Mouse (Mus musculus) neural tube, embryonic 14.5 days (tissue): ENCODE results near the gene Egfl8. TPM values are rescaled to one million over a fixed set of nuclear protein-coding genes. Genes with fewer than 3 reads are reported as not detected.

Experiments
- ATAC-seq: fragments of 200-750 bp; cut with Nextera tagmentation; 2 replicates; pipeline ENCODE4 v1.8.0; 2017; ENCODE audit warnings: low read depth, mild to moderate bottlenecking, moderate TSS enrichment, moderate library complexity
- H3K27ac ChIP-seq: fragments of 300-500 bp; sonication (generic); 2 replicates; pipeline ENCODE4 v1.5.1; 2014; ENCODE audit warnings: low read depth, mild to moderate bottlenecking, control low read depth, low read length, moderate library complexity, mixed read lengths
- H3K27me3 ChIP-seq: fragments of 300-500 bp; sonication (generic); 2 replicates; pipeline ENCODE4 v1.6.1; 2014; ENCODE audit warnings: low read length; ENCODE audit not compliant: control insufficient read depth, insufficient read depth
- H3K36me3 ChIP-seq: fragments of 300-500 bp; sonication (generic); 2 replicates; pipeline ENCODE4 v1.6.1; 2014; ENCODE audit warnings: low read length, mixed read lengths; ENCODE audit not compliant: control insufficient read depth, insufficient read depth
- H3K4me1 ChIP-seq: fragments of 300-500 bp; sonication (generic); 2 replicates; pipeline ENCODE4 v1.6.1; 2014; ENCODE audit warnings: low read length; ENCODE audit not compliant: control insufficient read depth, insufficient read depth
- H3K4me2 ChIP-seq: fragments of 300-500 bp; sonication (generic); 2 replicates; pipeline ENCODE4 v1.6.1; 2014; ENCODE audit warnings: mild to moderate bottlenecking, low read depth, low read length, control low read depth
- H3K4me3 ChIP-seq: fragments of 300-500 bp; sonication (generic); 2 replicates; pipeline ENCODE4 v1.5.1; 2014; ENCODE audit warnings: low read depth, low read length, control low read depth, mixed read lengths
- H3K9ac ChIP-seq: fragments of 300-500 bp; sonication (generic); replicated peaks from 2 replicates; pipeline ENCODE4 v1.6.1; 2014; ENCODE audit warnings: low read depth, mild to moderate bottlenecking, control low read depth, low read length, mixed read lengths
- H3K9me3 ChIP-seq: fragments of 300-500 bp; sonication (generic); 2 replicates; pipeline ENCODE4 v1.6.1; 2016; ENCODE audit warnings: low read length; ENCODE audit not compliant: control insufficient read depth
- WGBS: fragments of 180-500 bp; shearing (Covaris S2); extraction: QIAGEN DNeasy Blood & Tissue Kit; methylation state at CpG from one replicate; pipeline ENCODE4 v1.1.7; 2014; 5-methylcytosine and 5-hydroxymethylcytosine counted together
- polyA plus RNA-seq: library from polyadenylated mRNA; unstranded; fragments of >200 nt; fragmentation: Nextera tagmentation; extraction: Ambion mirVana; gene quantifications from 2 replicates; pipeline ENCODE4 v1.2.1, GENCODE M21; 2014

Gene Egfl8
- polyA plus RNA-seq, 1 experiment from 2014 or later = 6.0 TPM

- H3K9me3 ChIP-seq = no peaks in the 10 kb centered on the region
- H3K36me3 ChIP-seq = no peaks in the 10 kb centered on the region
- 18% methylated on average over 32 of the region's 32 CpGs for WGBS
- peak overlapping the region; percentile 70 for H3K4me3 ChIP-seq
- peak; percentile 12 for ATAC-seq
- peaks cover 19% of the 10 kb centered on the region for H3K4me1 ChIP-seq
- peak overlapping the region; percentile 96 for H3K4me2 ChIP-seq
- peak overlapping the region; percentile 83 for H3K9ac ChIP-seq
- H3K27ac ChIP-seq = peak overlapping the region; percentile 99
- no peaks in the 10 kb centered on the region for H3K27me3 ChIP-seq
Observed at GRCm38 (mm10) chr17:34585877-34586771, 29.6 kb downstream of the Egfl8 start.

- Histone ChIP-seq H3K27me3 (no peaks in the 10 kb centered on the region), H3K36me3 (no peaks in the 10 kb centered on the region), H3K4me3 (no peak overlapping the region), H3K9ac (no peak overlapping the region), H3K9me3 (no peaks in the 10 kb centered on the region), H3K27ac (no peak overlapping the region; the same call in 1 of the 2 replicates), H3K4me2 (no peak overlapping the region), H3K4me1 (peaks cover 17% of the 10 kb centered on the region)
- no peak for ATAC-seq
- 85% methylated on average over 8 of the region's 8 CpGs for whole genome bisulfite sequencing
Observed at GRCm38 (mm10) chr17:34585121-34585520, 30.6 kb downstream of the Egfl8 start.

- H3K4me2 ChIP-seq = no peak overlapping the region
Observed at GRCm38 (mm10) chr17:34583819-34584218, 32.0 kb downstream of the Egfl8 start.

GRCm38 (mm10) chr17:34583397-34583796 lies 32.4 kb downstream of the Egfl8 start:
- no peak overlapping the region for H3K4me3 ChIP-seq
- H3K27me3 ChIP-seq = no peaks in the 10 kb centered on the region
- no peak for ATAC-seq
- H3K36me3 ChIP-seq = no peaks in the 10 kb centered on the region
- 75% methylated on average over 7 of the region's 7 CpGs for WGBS
- H3K4me1 ChIP-seq = peaks cover 10% of the 10 kb centered on the region; the same call in 1 of the 2 replicates
- no peak overlapping the region for H3K9ac ChIP-seq
- H3K9me3 ChIP-seq = no peaks in the 10 kb centered on the region
- H3K4me2 ChIP-seq = no peak overlapping the region
- no peak overlapping the region for H3K27ac ChIP-seq

More at GRCm38 (mm10) chr17:34583819-34584218, 32.0 kb downstream of the Egfl8 start:
- Histone ChIP-seq H3K27ac (no peak overlapping the region), H3K4me3 (no peak overlapping the region), H3K36me3 (no peaks in the 10 kb centered on the region), H3K9me3 (no peaks in the 10 kb centered on the region), H3K9ac (no peak overlapping the region), H3K27me3 (no peaks in the 10 kb centered on the region), H3K4me1 (peaks cover 13% of the 10 kb centered on the region)
- ATAC-seq = no peak
- 88% methylated on average over 8 of the region's 8 CpGs for WGBS

- Histone ChIP-seq H3K9me3 (no peaks in the 10 kb centered on the region), H3K36me3 (no peaks in the 10 kb centered on the region), H3K4me1 (peaks cover 10% of the 10 kb centered on the region; the same call in 1 of the 2 replicates), H3K9ac (no peak overlapping the region), H3K27me3 (no peaks in the 10 kb centered on the region), H3K4me2 (no peak overlapping the region), H3K27ac (no peak overlapping the region), H3K4me3 (no peak overlapping the region)
- ATAC-seq = no peak
- WGBS = 90% methylated on average over 12 of the region's 12 CpGs
Observed at GRCm38 (mm10) chr17:34582528-34582927, 33.2 kb downstream of the Egfl8 start.

GRCm38 (mm10) chr17:34578070-34578469 lies 37.7 kb downstream of the Egfl8 start:
- Histone ChIP-seq H3K9me3 (no peaks in the 10 kb centered on the region), H3K4me1 (no peaks in the 10 kb centered on the region), H3K27me3 (no peaks in the 10 kb centered on the region), H3K9ac (no peak overlapping the region), H3K36me3 (no peaks in the 10 kb centered on the region), H3K4me2 (no peak overlapping the region), H3K4me3 (no peak overlapping the region), H3K27ac (no peak overlapping the region)
- 93% methylated on average over 3 of the region's 3 CpGs for WGBS
- ATAC-seq = no peak

GRCm38 (mm10) chr17:34576577-34576976 lies 39.2 kb downstream of the Egfl8 start:
- Histone ChIP-seq H3K36me3 (no peaks in the 10 kb centered on the region), H3K4me3 (no peak overlapping the region), H3K9ac (no peak overlapping the region), H3K4me1 (no peaks in the 10 kb centered on the region), H3K27me3 (no peaks in the 10 kb centered on the region), H3K27ac (no peak overlapping the region), H3K9me3 (no peaks in the 10 kb centered on the region), H3K4me2 (no peak overlapping the region)
- 78% methylated on average over 5 of the region's 5 CpGs for whole genome bisulfite sequencing
- ATAC-seq = no peak

GRCm38 (mm10) chr17:34572361-34572760 lies 43.4 kb downstream of the Egfl8 start:
- 13% methylated on average over 15 of the region's 15 CpGs for WGBS
- Histone ChIP-seq H3K9ac (no peak overlapping the region), H3K4me3 (no peak overlapping the region), H3K4me1 (no peaks in the 10 kb centered on the region), H3K36me3 (no peaks in the 10 kb centered on the region), H3K4me2 (no peak overlapping the region), H3K27ac (no peak overlapping the region), H3K27me3 (no peaks in the 10 kb centered on the region), H3K9me3 (no peaks in the 10 kb centered on the region)
- ATAC-seq = no peak

GRCm38 (mm10) chr17:34571875-34572274 lies 43.9 kb downstream of the Egfl8 start:
- Histone ChIP-seq H3K36me3 (no peaks in the 10 kb centered on the region), H3K9me3 (no peaks in the 10 kb centered on the region), H3K4me3 (no peak overlapping the region), H3K4me2 (no peak overlapping the region), H3K4me1 (no peaks in the 10 kb centered on the region), H3K27me3 (no peaks in the 10 kb centered on the region), H3K9ac (no peak overlapping the region), H3K27ac (no peak overlapping the region)
- 15% methylated on average over 5 of the region's 5 CpGs for WGBS
- no peak for ATAC-seq
